Mouse (Mus musculus) lung, embryonic 15.5 days (tissue): ENCODE measurements at regions not wholly inside any gene's neighbourhood (a gene's known extent, or its start where the extent isn't known, plus 50 kb on each side); places are given as distances from the start of the nearest gene placed in this dataset.

Experiments used
- ATAC-seq: fragments of 200-750 bp; cut with Nextera tagmentation; 2 replicates; pipeline ENCODE4 v1.8.0; 2017; ENCODE audit warnings: moderate number of reproducible peaks, borderline replicate concordance; ENCODE audit not compliant: low FRiP score, low TSS enrichment; ENCODE audit errors: extremely low read depth
- H3K27ac ChIP-seq: fragments of 300-500 bp; sonication (generic); 2 replicates; pipeline ENCODE4 v1.5.1; 2015; ENCODE audit warnings: moderate library complexity, mild to moderate bottlenecking, inconsistent platforms
- H3K27me3 ChIP-seq: fragments of 300-500 bp; sonication (generic); 2 replicates; pipeline ENCODE4 v1.6.1; 2015; ENCODE audit warnings: inconsistent platforms
- H3K36me3 ChIP-seq: fragments of 300-500 bp; sonication (generic); 2 replicates; pipeline ENCODE4 v1.6.1; 2015; ENCODE audit warnings: inconsistent platforms
- H3K4me1 ChIP-seq: fragments of 300-500 bp; sonication (generic); 2 replicates; pipeline ENCODE4 v1.6.1; 2015; ENCODE audit warnings: inconsistent platforms
- H3K4me2 ChIP-seq: fragments of 300-500 bp; sonication (generic); 2 replicates; pipeline ENCODE4 v1.6.1; 2015; ENCODE audit warnings: inconsistent platforms, mild to moderate bottlenecking, moderate library complexity
- H3K4me3 ChIP-seq: fragments of 300-500 bp; sonication (generic); 2 replicates; pipeline ENCODE4 v1.5.1; 2015; ENCODE audit warnings: mild to moderate bottlenecking, inconsistent platforms
- H3K9ac ChIP-seq: fragments of 300-500 bp; sonication (generic); 2 replicates; pipeline ENCODE4 v1.6.1; 2015; ENCODE audit warnings: inconsistent platforms
- H3K9me3 ChIP-seq: fragments of 300-500 bp; sonication (generic); 2 replicates; pipeline ENCODE4 v1.6.1; 2016; ENCODE audit warnings: inconsistent platforms
- WGBS: fragments of 180-500 bp; shearing (Covaris S2); methylation state at CpG from one replicate; pipeline ENCODE4 v1.1.7; 2015; 5-methylcytosine and 5-hydroxymethylcytosine counted together

DNA sequence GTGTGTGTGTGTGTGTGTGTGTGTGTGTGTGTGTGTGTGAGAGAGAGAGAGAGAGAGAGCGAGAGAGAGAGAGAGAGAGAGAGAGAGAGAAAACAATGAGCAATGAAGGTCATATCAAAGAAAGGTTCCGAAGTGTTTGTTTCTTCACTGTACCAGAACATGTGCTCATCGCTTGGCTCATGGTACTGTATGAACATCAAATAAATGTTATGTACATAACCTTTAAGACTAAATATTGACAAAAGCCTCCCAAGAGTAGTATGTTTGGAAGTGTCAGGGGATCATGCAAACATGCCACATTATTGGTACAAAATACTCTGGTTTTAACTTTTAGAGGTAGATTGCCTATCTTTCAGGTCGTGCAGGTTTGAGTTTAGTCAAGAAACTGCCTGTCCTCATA lies 275.3 kb upstream of the Clnk start:
- Histone ChIP-seq H3K9ac (no peak overlapping the region), H3K4me2 (no peak overlapping the region), H3K36me3 (no peaks in the 10 kb centered on the region), H3K4me3 (no peak overlapping the region), H3K9me3 (no peaks in the 10 kb centered on the region), H3K27me3 (no peaks in the 10 kb centered on the region), H3K4me1 (no peaks in the 10 kb centered on the region), H3K27ac (no peak overlapping the region)
- no peak for ATAC-seq
- 56% methylated on average over 4 of the region's 4 CpGs for WGBS

DNA sequence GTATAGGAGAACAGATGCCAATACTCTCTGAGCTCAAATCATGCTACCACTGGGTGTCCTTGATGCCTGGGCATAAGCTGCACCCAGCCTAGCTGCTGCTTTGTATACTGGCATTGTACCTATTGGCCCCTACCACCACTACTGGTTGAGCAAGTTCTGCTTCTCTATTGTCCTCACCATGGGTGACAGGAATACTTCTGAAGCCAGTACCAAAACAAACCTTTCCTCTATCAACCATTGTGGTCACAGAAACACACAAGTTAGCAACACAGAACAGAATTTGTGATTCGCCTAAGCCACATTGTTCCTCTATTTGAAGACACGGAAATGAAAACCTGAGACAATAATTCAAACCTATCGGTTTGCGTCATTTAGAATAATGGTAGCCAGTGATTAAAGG lies 274.3 kb upstream of the Clnk start:
- Histone ChIP-seq H3K27ac (no peak overlapping the region), H3K4me2 (no peak overlapping the region), H3K4me3 (no peak overlapping the region), H3K36me3 (no peaks in the 10 kb centered on the region), H3K9me3 (no peaks in the 10 kb centered on the region), H3K9ac (no peak overlapping the region), H3K27me3 (no peaks in the 10 kb centered on the region), H3K4me1 (no peaks in the 10 kb centered on the region)
- WGBS = 90% methylated on average over 4 of the region's 4 CpGs
- ATAC-seq = no peak

DNA sequence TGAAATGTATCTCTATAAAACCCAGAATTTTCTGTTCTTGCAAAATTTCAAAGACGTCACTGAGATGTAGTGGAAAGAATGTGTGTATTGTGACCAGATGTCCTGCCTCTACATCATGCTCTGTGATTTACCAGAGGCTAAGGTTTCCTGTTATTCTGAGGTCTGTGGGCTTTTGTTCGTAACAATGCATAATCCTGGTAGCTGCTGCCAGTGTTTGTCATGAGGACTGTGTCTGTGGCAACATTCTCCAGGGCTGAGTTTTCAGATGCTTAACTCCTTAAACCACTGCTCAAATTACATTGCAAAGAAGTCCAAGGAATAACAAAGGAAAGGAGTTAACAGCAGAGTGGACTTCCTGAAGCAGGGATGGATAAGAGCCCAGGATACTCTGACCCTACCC lies 269.0 kb upstream of the Clnk start:
- Histone ChIP-seq H3K27ac (no peak overlapping the region), H3K36me3 (no peaks in the 10 kb centered on the region), H3K4me2 (no peak overlapping the region), H3K9me3 (no peaks in the 10 kb centered on the region), H3K4me1 (no peaks in the 10 kb centered on the region), H3K4me3 (no peak overlapping the region), H3K27me3 (no peaks in the 10 kb centered on the region), H3K9ac (no peak overlapping the region)
- ATAC-seq = no peak
- WGBS = 52% methylated on average over 2 of the region's 2 CpGs

DNA sequence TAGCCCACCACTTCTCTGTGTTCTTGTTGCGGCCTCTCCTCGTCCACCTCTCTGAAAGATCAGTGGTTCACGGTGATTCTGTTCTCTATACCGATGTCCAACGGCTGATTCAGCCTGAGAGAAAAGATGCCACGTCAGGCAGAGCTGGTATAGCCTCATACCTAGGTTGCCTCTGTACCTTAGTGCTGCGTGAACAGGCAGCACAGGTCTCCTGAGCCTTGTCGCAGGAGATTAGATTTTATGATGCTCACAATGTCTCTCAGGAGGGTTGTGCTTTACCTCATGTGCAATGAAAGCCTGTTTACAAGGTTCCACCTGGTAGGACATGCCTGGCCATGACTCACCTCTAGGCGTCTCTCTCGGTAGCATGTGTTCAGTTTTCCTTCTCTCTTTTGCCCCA lies 267.6 kb upstream of the Clnk start:
- WGBS = 83% methylated on average over 10 of the region's 10 CpGs
- Histone ChIP-seq H3K27ac (no peak overlapping the region), H3K4me1 (no peaks in the 10 kb centered on the region), H3K9ac (no peak overlapping the region), H3K9me3 (no peaks in the 10 kb centered on the region), H3K4me2 (no peak overlapping the region), H3K27me3 (no peaks in the 10 kb centered on the region), H3K36me3 (no peaks in the 10 kb centered on the region), H3K4me3 (no peak overlapping the region)
- ATAC-seq = no peak

DNA sequence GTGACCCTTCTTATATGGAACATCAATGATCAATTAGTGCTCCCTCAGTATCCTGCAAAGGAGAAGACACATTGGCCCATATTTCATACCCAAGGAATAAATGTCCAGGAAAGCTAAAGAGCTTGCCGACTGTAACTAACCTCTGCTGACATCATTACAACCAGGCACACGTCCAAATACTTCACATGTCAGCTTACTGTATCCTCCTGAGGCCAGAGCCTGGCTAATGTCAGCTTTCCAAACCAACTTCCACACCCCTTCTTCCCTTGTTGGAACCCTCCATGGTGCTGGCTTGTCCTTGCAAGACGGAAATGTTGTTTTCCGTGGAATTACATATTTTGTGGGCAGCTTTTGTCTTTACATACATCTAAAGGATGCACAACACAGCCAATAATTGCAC lies 267.0 kb upstream of the Clnk start:
- WGBS = 42% methylated on average over 4 of the region's 4 CpGs
- no peak overlapping the region for H3K27ac ChIP-seq
- no peaks in the 10 kb centered on the region for H3K36me3 ChIP-seq
- H3K4me1 ChIP-seq = no peaks in the 10 kb centered on the region
- H3K4me3 ChIP-seq = no peak overlapping the region
- no peak overlapping the region for H3K4me2 ChIP-seq
- no peak for ATAC-seq
- H3K9ac ChIP-seq = no peak overlapping the region
- H3K27me3 ChIP-seq = no peaks in the 10 kb centered on the region
- H3K9me3 ChIP-seq = no peaks in the 10 kb centered on the region

DNA sequence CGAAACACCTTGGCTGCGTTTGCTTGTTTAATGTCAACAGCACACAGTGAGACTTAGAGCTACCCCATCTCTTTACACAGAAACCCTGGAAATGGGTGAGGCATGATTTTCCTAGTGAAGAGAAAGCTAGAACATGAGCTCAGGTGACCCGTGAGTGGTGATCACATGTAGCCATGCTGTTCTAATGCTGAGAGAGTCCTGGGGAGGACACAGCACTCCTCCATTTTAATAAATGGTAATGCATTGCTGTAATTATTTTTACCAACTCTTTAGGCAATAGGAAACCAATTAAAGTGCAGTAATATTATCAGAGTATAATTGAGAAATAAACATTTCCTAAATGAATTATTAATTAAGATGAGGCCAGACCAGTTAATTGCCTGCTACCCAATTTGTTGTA lies 261.8 kb upstream of the Clnk start:
- Histone ChIP-seq H3K9ac (no peak overlapping the region), H3K36me3 (no peaks in the 10 kb centered on the region), H3K4me3 (no peak overlapping the region), H3K27me3 (no peaks in the 10 kb centered on the region), H3K9me3 (no peaks in the 10 kb centered on the region), H3K27ac (no peak overlapping the region), H3K4me2 (no peak overlapping the region), H3K4me1 (no peaks in the 10 kb centered on the region)
- no peak for ATAC-seq
- WGBS = 76% methylated on average over 3 of the region's 3 CpGs

DNA sequence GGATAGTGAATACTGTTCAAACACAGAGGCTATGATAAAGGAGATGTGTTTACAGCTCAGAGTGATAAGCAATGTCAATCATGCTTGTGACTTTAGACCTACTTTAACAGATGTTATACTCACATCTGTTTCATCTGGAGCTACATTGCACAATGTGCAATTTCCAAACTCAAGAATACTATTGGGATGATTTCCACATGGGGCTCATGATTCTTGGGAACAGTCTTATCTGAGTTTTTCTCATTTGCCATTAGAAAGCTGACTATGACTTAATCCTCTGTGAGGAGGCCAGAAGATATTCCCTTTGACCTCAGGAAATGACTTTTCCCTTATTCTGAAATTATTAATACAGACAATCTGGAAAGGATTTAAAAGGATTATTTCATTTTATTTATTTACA lies 252.3 kb upstream of the Clnk start:
- Histone ChIP-seq H3K27ac (no peak overlapping the region), H3K4me3 (no peak overlapping the region), H3K4me2 (no peak overlapping the region), H3K27me3 (no peaks in the 10 kb centered on the region), H3K9me3 (no peaks in the 10 kb centered on the region), H3K36me3 (no peaks in the 10 kb centered on the region), H3K4me1 (no peaks in the 10 kb centered on the region), H3K9ac (no peak overlapping the region)
- no peak for ATAC-seq

DNA sequence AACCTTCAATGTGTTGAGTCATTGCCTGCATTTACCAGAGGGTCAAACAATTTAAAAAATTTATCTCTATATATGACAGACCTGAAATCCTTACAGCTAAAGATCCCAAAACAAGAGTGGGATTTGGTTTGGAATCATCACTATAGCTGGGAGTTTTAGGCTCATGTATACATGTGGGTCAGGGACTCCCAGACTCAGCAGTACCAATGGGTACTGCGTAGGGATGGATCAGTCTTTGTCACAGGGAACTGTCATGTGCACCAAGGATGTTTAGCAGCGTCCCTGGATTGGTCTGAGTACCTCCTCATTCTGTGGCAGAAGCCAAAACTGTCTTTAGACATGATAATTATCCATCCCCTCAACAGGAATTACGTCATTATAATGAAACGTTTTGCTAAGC lies 250.2 kb upstream of the Clnk start:
- Histone ChIP-seq H3K4me3 (no peak overlapping the region), H3K4me1 (no peaks in the 10 kb centered on the region), H3K4me2 (no peak overlapping the region), H3K9ac (no peak overlapping the region), H3K27ac (no peak overlapping the region), H3K27me3 (no peaks in the 10 kb centered on the region), H3K36me3 (no peaks in the 10 kb centered on the region), H3K9me3 (no peaks in the 10 kb centered on the region)
- WGBS = 78% methylated on average over 4 of the region's 4 CpGs
- no peak for ATAC-seq

DNA sequence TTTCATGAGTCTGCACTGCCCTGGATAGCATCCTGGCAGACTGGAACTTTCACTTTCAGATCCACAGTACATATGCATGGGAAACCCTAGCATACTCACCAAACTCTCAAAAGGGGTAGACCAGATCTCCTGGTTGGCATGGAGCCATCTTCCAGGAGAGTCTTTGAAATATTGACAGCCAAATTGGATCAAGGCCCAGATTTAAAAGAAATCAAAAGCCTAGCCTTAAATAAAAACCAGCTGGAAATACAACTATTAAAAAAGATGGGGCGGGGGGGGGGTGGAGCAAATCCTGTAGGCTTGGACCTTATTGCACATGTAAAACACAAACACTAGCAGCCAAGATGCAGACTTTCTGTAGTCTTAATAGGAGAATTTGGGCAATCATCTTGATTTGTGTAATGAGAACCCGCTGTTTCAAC lies 249.7 kb upstream of the Clnk start:
- H3K4me3 ChIP-seq = no peak overlapping the region
- ATAC-seq = no peak
- no peak overlapping the region for H3K27ac ChIP-seq
- H3K4me1 ChIP-seq = no peaks in the 10 kb centered on the region
- no peak overlapping the region for H3K9ac ChIP-seq
- H3K9me3 ChIP-seq = no peaks in the 10 kb centered on the region
- no peak overlapping the region for H3K4me2 ChIP-seq
- 60% methylated on average over 2 of the region's 2 CpGs for WGBS
- H3K27me3 ChIP-seq = no peaks in the 10 kb centered on the region
- no peaks in the 10 kb centered on the region for H3K36me3 ChIP-seq

DNA sequence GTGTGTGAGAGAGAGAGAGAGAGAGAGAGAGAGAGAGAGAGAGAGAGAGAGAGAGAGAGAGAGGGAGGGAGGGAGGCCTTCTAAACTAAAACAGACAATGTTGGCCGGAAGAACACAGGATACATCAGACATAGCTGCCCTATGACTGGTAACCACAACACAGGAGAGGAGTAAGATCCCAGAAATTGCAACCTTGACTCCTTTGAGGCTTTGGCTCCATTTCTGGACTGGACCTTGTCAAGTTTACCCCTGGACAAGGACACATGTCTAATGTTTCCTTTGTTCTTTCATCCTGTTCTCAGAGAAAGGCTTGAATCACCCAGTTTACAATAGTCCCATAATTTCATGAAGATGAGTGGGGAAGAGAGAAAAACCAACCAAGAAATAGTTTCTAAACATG lies 233.7 kb upstream of the Clnk start:
- no peak overlapping the region for H3K4me2 ChIP-seq
- 94% methylated on average over 1 of the region's 1 CpGs for WGBS
- H3K4me3 ChIP-seq = no peak overlapping the region
- H3K9me3 ChIP-seq = no peaks in the 10 kb centered on the region
- no peaks in the 10 kb centered on the region for H3K36me3 ChIP-seq
- no peak overlapping the region for H3K27ac ChIP-seq
- no peaks in the 10 kb centered on the region for H3K27me3 ChIP-seq
- no peak overlapping the region for H3K9ac ChIP-seq
- ATAC-seq = no peak
- no peaks in the 10 kb centered on the region for H3K4me1 ChIP-seq

DNA sequence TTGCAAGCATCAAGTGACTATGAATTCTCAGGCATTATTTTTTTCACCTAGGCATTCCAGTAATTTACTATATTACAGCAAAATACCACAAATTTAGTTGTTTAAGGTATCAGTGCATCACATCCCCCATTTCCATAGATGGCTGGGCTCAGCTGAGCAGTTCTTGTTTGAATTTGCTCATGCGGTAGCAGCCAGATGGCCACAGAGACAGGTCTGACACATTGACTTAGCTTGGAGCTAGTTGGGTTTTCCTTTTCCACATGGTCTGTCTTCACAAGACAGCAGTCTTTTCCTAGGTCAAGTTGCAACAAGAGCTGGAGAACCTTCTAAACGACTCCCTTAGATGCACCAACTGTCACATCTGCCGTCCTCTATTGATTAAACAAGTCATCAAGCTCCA lies 232.9 kb upstream of the Clnk start:
- Histone ChIP-seq H3K36me3 (no peaks in the 10 kb centered on the region), H3K4me2 (no peak overlapping the region), H3K9me3 (no peaks in the 10 kb centered on the region), H3K27me3 (no peaks in the 10 kb centered on the region), H3K9ac (no peak overlapping the region), H3K4me1 (no peaks in the 10 kb centered on the region), H3K27ac (no peak overlapping the region), H3K4me3 (no peak overlapping the region)
- WGBS = 80% methylated on average over 3 of the region's 3 CpGs
- ATAC-seq = no peak

DNA sequence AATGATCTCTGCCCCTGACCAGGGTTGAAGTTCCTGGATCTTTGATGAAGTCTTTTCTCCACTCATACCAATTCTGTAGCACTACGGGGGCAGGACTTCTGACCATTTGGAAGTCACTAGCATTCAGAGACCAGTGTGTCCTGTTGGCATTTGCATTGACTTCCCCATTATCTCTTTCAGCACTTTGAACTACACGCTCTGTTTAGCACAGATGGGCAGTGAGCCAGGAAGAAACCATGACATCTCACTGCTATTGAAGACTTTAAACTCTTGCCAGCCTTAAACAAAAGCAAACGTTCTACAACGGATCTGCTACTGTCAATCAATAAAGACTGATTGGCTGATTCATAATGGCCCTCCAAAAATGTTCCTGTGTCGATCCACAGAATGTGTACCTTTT lies 222.5 kb upstream of the Clnk start:
- H3K27me3 ChIP-seq = no peaks in the 10 kb centered on the region
- 33% methylated on average over 5 of the region's 5 CpGs for WGBS
- no peak overlapping the region for H3K27ac ChIP-seq
- H3K36me3 ChIP-seq = no peaks in the 10 kb centered on the region
- H3K4me2 ChIP-seq = no peak overlapping the region
- H3K9ac ChIP-seq = no peak overlapping the region
- no peak overlapping the region for H3K4me3 ChIP-seq
- no peaks in the 10 kb centered on the region for H3K9me3 ChIP-seq
- ATAC-seq = no peak
- no peaks in the 10 kb centered on the region for H3K4me1 ChIP-seq

DNA sequence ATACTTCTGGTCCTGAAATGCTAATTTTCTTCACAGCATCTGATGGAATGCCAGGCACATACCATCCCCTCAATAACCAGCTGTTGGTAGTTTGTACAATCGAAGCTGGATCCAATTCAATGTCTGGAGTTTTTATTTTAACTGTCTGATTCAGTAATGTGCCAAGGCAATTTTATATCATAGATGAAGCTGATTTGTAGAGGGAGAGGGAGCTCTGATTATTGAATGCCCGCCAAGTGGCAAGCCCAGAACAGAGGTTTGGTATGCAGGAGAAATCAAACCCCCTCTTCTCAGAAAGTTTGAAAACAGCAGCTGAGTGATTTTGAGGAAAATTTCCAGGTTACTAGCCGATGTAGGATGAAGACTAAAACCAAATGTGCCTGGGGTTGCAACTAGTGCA lies 218.3 kb upstream of the Clnk start:
- Histone ChIP-seq H3K36me3 (no peaks in the 10 kb centered on the region), H3K4me2 (no peak overlapping the region), H3K27ac (no peak overlapping the region), H3K4me1 (no peaks in the 10 kb centered on the region), H3K9ac (no peak overlapping the region), H3K9me3 (no peaks in the 10 kb centered on the region), H3K4me3 (no peak overlapping the region), H3K27me3 (no peaks in the 10 kb centered on the region)
- ATAC-seq = no peak
- 67% methylated on average over 3 of the region's 3 CpGs for WGBS
